Comparison of ENCODE assay signal across 8 mouse cellular contexts in the genomic region with DNA sequence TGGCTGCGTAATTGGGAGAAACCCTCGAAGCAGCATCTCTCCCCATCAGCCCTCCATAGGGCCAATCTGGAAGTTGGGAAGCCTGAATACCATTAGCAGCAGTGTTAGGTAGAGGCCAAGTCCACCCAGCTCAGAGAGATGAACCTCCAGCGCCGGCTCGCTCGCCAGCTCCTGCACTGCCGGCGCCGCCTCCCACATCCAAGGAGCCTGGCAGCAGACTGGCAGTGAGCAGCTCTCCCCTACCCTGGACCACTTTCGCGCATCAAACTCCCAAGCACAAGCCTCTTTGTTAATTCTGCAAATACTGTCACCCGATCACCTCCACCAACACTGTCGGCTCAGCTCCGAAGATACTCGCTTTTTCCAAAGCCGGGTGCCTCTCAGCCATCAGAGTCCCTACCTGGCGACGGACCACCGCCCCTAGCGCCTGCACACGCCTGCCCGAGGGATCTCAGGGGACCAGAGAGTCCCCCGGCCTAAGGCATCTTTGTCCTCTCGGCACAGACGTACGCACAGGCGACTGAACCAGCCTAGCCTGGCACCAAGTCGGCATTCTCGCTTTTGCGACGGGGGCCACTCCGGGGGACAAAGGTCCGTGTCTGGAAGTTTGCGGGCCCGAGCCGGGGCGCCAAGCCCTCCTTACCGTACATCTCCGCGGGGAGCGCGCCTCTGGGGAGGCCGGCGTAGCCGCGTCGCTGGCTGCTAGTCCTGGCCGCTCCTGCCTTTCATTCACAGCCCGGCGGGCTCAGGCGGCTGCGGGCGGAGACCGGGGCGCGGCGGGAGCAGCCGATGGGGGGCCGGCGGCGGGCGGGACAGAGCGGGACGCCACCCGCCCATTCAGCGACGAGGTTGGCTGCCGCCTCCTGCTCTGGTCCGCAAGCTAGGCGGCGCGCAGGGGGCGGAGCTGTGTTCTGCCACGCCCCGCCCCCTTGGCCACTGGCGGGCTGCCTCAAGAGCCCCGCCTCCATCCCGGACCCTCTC. TPM values are rescaled to one million over a fixed set of nuclear protein-coding genes. Genes with fewer than 3 reads are reported as not detected.
DNase-seq lines count a peak whose midpoint lies in the region; ATAC-seq and TF ChIP-seq lines count a peak whose summit lies in the region.

Efr3b (minus strand) TSS at position 855 of the 981 bp plus-strand sequence.

- H3K4me1 ChIP-seq in liver, embryonic 16.5 days (ENCODE audit: control insufficient read depth, low read depth, low read length), result peaks cover 6% of the 10 kb centered on the region; the same call in 1 of the 2 replicates
- H3K4me1 ChIP-seq in neural tube, embryonic 13.5 days (replicated peaks), result peaks cover 28% of the 10 kb centered on the region
- H3K4me1 ChIP-seq in testis, adult 2 months (ENCODE audit: control insufficient read depth, insufficient read depth, low read length), result peaks cover 9% of the 10 kb centered on the region

- ATAC-seq in liver, embryonic 16.5 days (ENCODE audit: low read depth), result peak; percentile 90
- peak; percentile 95 for ATAC-seq in neural tube, embryonic 13.5 days (ENCODE audit: low read depth)

- peak; percentile 87 for DNase-seq in ES-CJ7 (ENCODE audit: low read depth, low spot score)
- DNase-seq in cerebellum, adult 18-20 months, result peak; percentile 89 to 93
- peak; percentile 86 for DNase-seq in forelimb bud, embryonic 11.5 days (ENCODE audit: low read depth, low spot score)
- peak; percentile 79 for DNase-seq in heart, postnatal 36 days
- peak; percentile 85 for DNase-seq in layer of hippocampus, adult 11-12 months (ENCODE audit: low spot score)

- no peak for TF ChIP-seq CTCF in testis, adult 2 months (IDR thresholded peaks at IDR 0.05; ENCODE audit: control insufficient read depth, insufficient read depth, insufficient replicate concordance, low read depth, low read length)

- peak within 1 kb of the TSS; percentile 59 for H3K4me3 ChIP-seq in liver, embryonic 16.5 days (ENCODE audit: low read depth, low read length)
- H3K4me3 ChIP-seq in neural tube, embryonic 13.5 days, result peak within 1 kb of the TSS; percentile 71
- H3K4me3 ChIP-seq in testis, adult 2 months (ENCODE audit: control insufficient read depth, low read depth, low read length), result peak within 1 kb of the TSS; percentile 50

- WGBS in liver, embryonic 16.5 days (ENCODE audit: insufficient replicate concordance), result 1% methylated on average over 64 of the region's 78 CpGs
- under 1% methylated on average over 77 of the region's 78 CpGs for WGBS in neural tube, embryonic 13.5 days

- peaks cover 41% of the 10 kb centered on the region for H3K27me3 ChIP-seq in liver, embryonic 16.5 days (ENCODE audit: control insufficient read depth, insufficient read depth, low read depth, low read length)
- H3K27me3 ChIP-seq in neural tube, embryonic 13.5 days, result no peaks in the 10 kb centered on the region
- H3K27me3 ChIP-seq in testis, adult 2 months (ENCODE audit: control insufficient read depth, insufficient read depth, low read length), result no peaks in the 10 kb centered on the region

- no peak within 1 kb of the TSS for H3K9ac ChIP-seq in liver, embryonic 16.5 days (ENCODE audit: low read depth, low read length)
- peak within 1 kb of the TSS; percentile 83 for H3K9ac ChIP-seq in neural tube, embryonic 13.5 days

- TF ChIP-seq POLR2A in testis, adult 2 months (IDR thresholded peaks at IDR 0.05; ENCODE audit: control insufficient read depth, low read depth, low read length), result no peak

- intact Hi-C loops in heart, postnatal 36 days (cut with DNase I), result no loop called here

- no peaks in the 10 kb centered on the region for H3K36me3 ChIP-seq in liver, embryonic 16.5 days (ENCODE audit: control insufficient read depth, insufficient read depth)
- no peaks in the 10 kb centered on the region for H3K36me3 ChIP-seq in neural tube, embryonic 13.5 days
- no peaks in the 10 kb centered on the region for H3K36me3 ChIP-seq in testis, adult 2 months (ENCODE audit: control insufficient read depth, insufficient read depth, low read length)

- H3K27ac ChIP-seq in liver, embryonic 16.5 days (ENCODE audit: low read length), result no peak within 1 kb of the TSS
- peak within 1 kb of the TSS; percentile 87 for H3K27ac ChIP-seq in neural tube, embryonic 13.5 days (replicated peaks)
- H3K27ac ChIP-seq in testis, adult 2 months (ENCODE audit: control insufficient read depth, insufficient read depth, low read depth, low read length), result no peak within 1 kb of the TSS

- no peaks in the 10 kb centered on the region for H3K9me3 ChIP-seq in liver, embryonic 16.5 days (replicated peaks; ENCODE audit: control insufficient read depth, low read length)
- no peaks in the 10 kb centered on the region for H3K9me3 ChIP-seq in neural tube, embryonic 13.5 days

- peak within 1 kb of the TSS; percentile 78 for H3K4me2 ChIP-seq in liver, embryonic 16.5 days (ENCODE audit: low read depth, low read length)
- H3K4me2 ChIP-seq in neural tube, embryonic 13.5 days, result peak within 1 kb of the TSS; percentile 80

RNA-seq across cellular contexts. Expression of gene Efr3b, which starts in this region (rescaled TPM):
- 1 to 10 TPM; 6.3 to 6.4 TPM for total RNA-seq in heart, postnatal 36 days (2021)
- 0.08 TPM in 2 replicates for polyA plus RNA-seq in liver, embryonic 16.5 days (2015; fragmentation: Nextera tagmentation; extraction: Ambion mirVana)
- 32.8 and 34.6 TPM in 2 replicates for polyA plus RNA-seq in neural tube, embryonic 13.5 days (2015; fragmentation: Nextera tagmentation; extraction: Ambion mirVana)
- 0.83 and 1.0 TPM in 2 replicates for polyA plus RNA-seq in testis, adult 2 months (2012; rRNA removed)

Comparison
In these comparisons a context has a peak if more than half of its experiments do, and no peak if none do; other contexts are left out.
1. RNA of gene Efr3b (polyA plus RNA-seq): 32.8 to 34.6 TPM in neural tube, embryonic 13.5 days; 0.83 to 1.0 TPM in testis, adult 2 months and 0.08 TPM in liver, embryonic 16.5 days; every median in the first group is over 10 times any median in the second.
2. Peak in ATAC-seq, H3K4me3 ChIP-seq and H3K4me2 ChIP-seq in liver, embryonic 16.5 days; RNA of the gene not detected or under 1 TPM.
3. Peak in every context shown above with its lines, with median percentiles within 50 percentile points of each other: DNase-seq and H3K4me3 ChIP-seq.